Mouse (Mus musculus): ENCODE measurements around the gene Ap4m1. TPM values are rescaled to one million over a fixed set of nuclear protein-coding genes. Genes with fewer than 3 reads are reported as not detected.

Ap4m1 gene
- 10 to 100 TPM; 20.1 to 26.6 TPM for total RNA-seq (2021)

DNA sequence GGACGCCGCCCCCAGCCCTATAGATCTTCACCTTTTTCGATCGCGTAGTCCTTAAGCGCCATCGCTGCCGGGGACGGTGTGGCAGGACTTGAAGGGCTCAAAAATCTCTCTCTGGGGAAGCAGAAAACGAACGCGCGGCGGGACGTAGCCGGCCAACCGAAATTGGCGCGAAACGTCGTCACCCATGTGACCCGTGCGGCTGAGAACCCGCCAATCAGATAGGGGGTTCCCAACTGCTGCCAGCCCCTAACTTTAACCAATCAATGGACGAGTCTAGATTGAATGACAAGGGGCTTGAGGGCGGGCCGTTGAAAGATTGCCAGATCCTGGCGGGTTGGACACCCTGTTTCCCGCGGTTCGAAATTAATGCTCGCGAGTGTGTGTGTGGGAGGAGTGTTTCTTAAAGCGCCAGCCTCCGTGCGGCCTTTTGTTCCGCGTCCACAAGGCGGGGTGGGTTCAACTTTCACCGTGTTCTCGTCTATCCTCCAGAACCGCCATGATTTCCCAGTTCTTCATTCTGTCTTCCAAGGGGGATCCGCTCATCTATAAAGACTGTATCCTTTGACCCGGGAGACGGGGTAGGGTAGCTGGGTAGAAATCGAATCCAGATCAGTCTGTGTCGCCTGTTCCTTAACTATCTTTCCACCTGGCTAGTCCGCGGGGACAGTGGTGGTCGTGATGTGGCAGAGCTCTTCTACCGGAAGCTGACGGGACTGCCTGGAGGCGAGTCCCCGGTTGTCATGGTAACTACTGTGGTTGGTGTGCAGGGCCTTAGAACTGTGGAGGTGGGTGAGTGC, at the start of gene Ap4m1, which contains the start of gene Mcm7:
Ap4m1 (plus strand) TSS at position 308 of the 797 bp plus-strand sequence.
Mcm7 (minus strand) TSS at position 728 of the 797 bp plus-strand sequence.
- peak; percentile 94 to 97 for DNase-seq (ENCODE audit: low spot score in 2 of 2)
- intact Hi-C loops (cut with DNase I): loop anchor here (1.0 to 2.0 kb wide), 2 partner anchors 11 to 15 kb away; partner anchors contain the start of genes Cnpy4, Cops6 and Taf6

DNA sequence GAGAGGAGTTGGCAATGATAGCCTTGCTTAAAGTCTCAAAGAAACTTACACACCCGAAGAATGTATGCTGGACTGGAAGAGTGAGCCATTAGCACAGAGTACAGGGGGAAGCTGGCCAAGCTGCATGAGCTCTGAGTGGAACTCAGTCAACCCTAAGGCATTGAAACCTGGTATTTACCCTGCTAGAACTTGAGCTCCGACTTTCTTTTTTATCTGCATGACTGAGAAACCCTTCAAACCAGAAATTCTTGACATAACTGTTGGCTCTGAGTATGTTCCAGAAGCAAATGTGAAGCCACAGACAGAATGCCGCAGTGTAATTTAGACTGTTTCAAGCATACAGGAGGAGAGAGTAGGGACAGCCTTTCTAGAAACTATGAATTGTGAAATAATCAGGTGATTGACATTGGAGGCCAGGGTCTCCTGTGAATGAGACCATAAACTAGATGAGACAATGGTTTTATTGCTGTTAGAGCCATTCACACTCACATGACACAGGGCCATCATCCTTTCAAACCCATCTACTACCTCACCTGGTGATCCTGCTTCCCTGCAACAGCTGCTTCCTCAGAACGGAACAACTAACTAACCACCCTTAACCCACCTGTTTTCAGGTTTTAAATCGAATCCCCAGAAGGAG, 39.3 kb upstream of the Ap4m1 start:
- intact Hi-C loops (cut with DNase I): no loop called here

DNA sequence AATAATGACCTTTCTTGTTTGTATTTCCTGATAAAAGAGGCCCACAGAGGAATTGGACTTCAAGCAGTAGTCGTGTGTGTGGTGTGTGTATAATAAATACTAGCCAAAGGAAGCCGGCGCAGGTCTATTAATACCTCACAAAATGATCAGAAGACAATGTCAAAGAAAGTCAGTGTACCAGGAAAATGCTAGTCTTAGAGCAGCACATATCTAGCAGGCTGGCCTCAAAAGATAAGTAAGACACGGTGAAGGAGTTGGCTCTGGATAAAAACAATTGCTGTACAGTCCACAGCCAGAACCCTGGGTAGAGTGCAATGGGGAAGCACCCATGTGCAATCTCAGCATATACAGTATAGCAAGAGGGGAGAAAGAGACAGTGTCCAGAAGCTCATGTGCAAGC, 34.5 kb upstream of the Ap4m1 start:
- intact Hi-C loops (cut with DNase I): no loop called here
- DNase-seq (ENCODE audit: low spot score in 2 of 2): no peak

More for the DNA sequence above, 39.3 kb upstream of the Ap4m1 start:
- DNase-seq (ENCODE audit: low spot score in 2 of 2): no peak

DNA sequence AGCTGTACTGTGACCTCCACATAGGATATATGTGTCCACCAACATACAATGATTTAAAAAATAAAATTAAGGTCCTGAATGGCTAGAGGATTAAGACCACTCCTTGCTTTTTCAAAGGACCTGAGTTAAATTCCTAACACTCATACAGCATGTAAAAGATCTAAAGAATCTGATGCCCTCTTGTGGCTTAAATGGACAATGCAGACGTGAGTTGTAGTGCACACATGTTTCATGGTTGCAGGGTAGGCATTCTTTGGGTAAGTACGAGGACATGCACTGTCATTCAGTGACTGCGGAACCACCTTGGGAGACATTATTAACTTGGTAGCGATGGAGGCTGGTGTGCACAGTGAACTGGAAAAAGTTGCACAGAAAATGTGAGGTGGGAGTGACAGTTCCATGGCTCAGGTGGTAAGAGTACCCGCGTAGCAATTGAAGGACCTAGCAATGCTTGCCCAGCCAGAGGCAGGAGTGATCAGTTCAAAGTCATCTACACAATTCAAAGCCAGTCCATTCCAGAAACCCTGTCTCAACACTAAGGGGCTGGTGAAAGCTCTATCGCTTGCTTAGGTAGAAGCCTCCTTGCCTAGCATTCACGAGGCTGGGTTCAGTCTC, 33.8 kb upstream of the Ap4m1 start:
- DNase-seq (ENCODE audit: low spot score in 2 of 2): no peak
- intact Hi-C loops (cut with DNase I): no loop called here

DNA sequence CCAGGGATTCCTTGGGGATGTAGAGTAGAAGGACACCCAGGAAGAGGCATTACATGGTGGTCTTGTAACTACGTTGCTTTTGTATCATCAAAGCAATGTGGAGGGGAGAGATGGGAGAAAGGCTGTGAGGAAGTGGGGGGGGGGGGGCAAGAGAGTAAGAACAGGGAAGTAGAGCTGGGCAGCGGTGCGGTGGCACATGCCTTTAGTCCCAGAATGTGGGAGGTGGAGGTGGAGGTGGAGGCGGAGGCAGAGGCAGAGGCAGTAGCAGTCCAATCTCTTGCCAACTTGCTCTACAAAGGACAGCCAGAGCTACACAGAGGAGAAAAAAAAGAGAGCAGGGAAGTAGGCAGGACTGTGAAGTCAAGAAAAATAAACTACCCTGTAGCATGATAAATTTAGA, 33.2 kb upstream of the Ap4m1 start:
- intact Hi-C loops (cut with DNase I): no loop called here

DNA sequence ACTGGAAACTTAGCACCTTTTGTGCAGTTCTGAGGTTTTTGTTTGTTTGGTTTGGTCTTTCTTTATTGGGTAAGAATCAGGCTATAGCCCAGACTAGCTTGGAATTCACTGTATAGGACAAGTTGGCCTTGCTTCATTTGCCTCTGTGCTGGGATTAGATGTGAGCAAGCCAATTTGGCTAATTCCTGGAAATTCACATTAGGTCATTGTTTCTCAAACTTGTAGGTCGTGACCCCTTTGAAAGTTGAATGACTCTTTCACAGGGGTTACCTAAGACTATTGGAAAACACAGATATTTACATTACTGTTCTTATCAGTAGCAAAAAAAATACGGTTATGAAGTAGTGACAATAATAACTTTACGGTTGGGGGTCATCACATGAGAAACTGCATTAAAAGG, 17.4 kb upstream of the Ap4m1 start:
- intact Hi-C loops (cut with DNase I): loop anchor here (2.0 kb wide), 1 partner anchor 38 kb away; the partner anchor contains the start of gene Zscan21
- DNase-seq (ENCODE audit: low spot score in 2 of 2): no peak

More for the DNA sequence above, 33.2 kb upstream of the Ap4m1 start:
- DNase-seq (ENCODE audit: low spot score in 2 of 2): no peak

DNA sequence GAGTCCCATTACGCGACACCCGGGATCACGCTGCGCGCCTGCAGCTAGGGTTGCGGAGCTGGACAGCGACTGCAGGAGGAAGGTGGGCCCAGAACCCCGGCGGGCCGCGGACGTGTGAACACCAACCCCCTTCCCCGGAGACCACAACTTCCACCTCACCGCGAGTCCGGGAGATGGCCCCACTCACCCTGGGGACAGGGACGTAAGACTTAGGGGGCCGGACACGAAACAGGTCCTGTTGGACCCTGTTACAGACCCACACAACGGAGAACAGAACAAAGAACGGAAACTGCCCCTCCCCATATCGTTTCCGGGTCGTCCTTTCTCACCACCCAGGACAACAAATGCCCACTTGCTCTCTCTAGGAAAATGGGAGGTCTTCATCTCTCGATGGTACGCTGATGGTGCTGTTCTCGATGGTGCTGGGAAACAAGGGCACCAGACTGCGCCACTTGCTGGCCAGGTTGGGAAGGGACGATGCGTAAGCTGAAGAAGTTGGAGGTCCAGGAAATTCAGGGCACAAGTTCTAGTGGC, 16.3 kb upstream of the Ap4m1 start, which contains the start of gene Zfp113:
Zfp113 (minus strand) TSS at position 302 of the 534 bp plus-strand sequence.
- intact Hi-C loops (cut with DNase I): loop anchor here (1.0 to 5.0 kb wide), 3 partner anchors 39 to 268 kb away; partner anchors contain the start of gene Zscan21
- DNase-seq (ENCODE audit: low spot score in 2 of 2): peak; percentile 89 to 90

DNA sequence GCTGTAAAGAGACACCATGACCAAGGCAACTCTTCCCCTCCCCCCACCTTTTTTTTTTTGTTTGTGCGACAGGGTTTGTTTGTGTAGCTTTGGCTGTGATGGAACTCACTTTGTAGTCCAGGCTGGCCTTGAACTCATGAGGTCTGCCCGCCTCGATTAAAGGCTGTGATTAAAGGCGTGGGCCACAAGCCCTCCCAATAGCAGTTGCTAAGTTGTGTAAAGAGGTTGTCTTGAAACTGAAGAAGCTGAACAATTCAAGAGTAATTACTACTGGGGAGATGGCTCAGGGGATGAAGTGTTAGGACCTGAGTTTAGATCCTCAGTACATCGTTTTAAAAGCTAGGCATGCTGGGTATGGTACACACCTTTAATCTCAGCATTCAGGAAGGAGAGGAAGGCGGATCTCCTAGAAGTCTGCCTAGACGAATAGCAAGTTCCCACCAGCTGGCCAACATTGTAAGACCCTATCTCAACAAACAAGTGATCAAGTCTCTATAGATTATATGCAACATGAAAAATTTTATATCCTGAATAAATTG, 11.5 kb upstream of the Ap4m1 start:
- intact Hi-C loops (cut with DNase I): no loop called here
- no peak for DNase-seq (ENCODE audit: low spot score in 2 of 2)

DNA sequence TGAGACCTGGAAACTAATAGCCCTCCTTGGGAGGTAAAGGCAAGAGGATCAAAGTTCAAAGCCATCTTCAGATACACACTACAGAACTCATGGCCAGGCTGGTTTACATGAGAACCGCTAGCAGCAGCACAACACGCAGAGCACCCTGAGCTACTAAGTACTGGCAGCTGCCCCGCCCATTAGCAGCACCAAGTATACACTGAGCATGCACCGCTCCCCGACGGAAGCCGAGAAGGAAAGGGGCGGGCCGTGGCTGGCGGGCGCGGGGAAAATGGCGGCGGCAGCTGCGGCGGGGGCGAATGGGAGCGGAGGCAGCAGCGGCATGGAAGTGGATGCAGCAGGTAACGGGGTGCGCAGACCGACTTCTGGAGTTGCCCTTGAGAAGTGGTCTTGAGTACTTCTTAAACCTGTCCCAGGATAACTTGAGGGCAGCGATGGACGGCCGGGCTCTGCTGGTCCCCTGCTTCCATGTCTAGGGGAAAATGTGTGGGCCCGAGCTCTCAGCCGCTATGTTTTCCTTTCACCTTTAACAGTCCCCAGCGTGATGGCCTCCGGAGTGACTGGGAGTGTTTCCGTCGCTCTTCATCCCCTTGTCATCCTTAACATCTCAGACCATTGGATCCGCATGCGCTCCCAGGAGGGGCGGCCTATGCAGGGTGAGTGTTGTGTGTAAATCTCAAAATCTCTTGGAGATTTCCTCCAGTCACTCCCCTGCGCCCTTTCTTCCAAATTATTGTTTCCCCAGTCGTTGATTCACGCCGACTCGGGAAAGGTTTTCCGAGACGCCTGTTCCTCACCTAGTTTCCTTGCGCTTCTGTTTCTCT, 10.7 kb upstream of the Ap4m1 start, which contains the start of gene Cops6:
Cops6 (plus strand) TSS at position 230 of the 824 bp plus-strand sequence.
- peak; percentile 96 to 97 for DNase-seq (ENCODE audit: low spot score in 2 of 2)
- intact Hi-C loops (cut with DNase I): loop anchor here (1.0 kb wide), 2 partner anchors 10 to 374 kb away; partner anchors contain the start of genes Mepce and Zcwpw1

DNA sequence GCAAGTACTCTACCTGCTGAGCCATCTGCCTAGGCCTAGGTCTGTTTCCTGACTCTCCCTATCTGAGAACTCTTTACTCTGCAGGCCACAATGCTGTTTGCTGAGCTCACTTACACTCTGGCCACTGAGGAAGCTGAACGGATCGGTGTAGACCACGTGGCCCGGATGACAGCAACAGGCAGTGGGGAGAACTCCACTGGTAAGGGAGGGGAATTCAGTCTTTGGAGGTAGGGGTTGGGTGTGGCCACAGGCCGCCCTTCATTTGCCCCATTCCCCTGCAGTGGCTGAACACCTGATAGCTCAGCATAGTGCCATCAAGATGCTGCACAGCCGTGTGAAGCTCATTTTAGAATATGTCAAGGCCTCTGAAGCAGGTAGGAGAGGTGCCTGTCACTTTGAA, 8.8 kb upstream of the Ap4m1 start:
- intact Hi-C loops (cut with DNase I): no loop called here
- DNase-seq (ENCODE audit: low spot score in 2 of 2): no peak

DNA sequence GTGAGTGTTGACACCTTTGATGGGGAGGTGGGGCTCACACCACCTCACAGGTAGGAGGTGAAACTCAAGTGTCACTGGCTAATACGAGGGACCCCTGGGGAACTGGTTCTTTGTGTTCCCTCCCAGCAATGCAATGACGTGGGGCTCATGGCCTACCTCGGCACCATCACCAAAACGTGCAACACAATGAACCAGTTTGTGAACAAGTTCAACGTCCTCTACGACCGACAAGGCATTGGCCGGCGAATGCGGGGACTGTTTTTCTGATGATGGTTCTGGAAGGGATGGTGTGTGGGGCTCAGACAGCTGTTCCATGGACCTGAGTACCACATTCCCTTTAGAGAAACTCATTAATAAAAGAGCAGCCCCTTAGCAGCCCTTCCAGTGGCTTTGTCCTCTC, 8.2 kb upstream of the Ap4m1 start:
- DNase-seq (ENCODE audit: low spot score in 2 of 2): no peak
- intact Hi-C loops (cut with DNase I): no loop called here

DNA sequence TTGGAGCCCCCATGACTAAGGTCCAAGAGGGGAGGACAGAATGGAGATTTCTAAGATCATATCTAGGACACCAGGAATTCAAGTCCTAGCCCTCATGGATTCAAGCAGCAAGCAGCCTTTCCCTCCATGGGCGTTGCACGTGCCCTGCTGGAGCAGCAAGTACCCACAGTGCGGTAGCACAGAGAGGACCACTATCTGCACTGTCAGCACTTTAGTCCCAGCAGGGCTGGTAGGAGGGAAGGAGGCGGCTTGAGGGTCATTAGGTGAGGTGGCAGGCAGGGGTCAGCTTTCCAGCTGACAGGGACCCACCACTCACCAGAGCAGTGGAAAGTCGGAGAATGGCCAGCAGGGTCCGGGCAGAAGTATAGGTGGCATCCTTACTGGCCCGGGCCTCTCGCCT, 6.2 kb upstream of the Ap4m1 start:
- no peak for DNase-seq (ENCODE audit: low spot score in 2 of 2)
- intact Hi-C loops (cut with DNase I): no loop called here

DNA sequence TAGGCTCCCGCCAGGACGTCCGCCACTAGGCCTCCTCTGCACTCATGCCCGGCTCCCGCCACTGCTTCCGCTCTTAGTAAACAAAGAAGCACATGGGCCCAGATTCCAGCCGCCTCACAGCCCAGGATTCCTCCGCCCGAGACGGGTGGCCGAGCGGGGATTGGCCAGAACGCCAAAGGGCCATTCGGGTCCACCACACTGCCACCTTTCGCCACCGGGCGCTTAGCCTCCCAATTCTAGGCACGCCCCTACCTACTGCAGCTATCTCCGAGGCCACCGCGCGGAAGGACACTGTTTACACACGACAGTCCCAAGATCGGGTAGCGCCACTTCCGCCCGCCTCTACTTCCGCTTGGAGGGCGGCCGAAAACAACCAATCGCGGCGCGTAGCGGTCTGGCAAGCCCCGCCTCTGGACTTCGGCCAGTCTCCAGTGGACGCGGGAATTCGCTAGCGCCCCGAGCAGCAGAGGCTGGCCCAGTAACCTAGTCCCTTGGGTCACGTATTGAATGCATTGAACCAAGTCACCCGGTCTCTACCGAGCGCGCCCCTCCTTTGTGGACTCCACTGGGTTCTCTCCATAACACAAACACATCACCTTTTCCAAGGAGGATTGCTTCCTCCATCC, 753 bp upstream of the Ap4m1 start:
- intact Hi-C loops (cut with DNase I): loop anchor here (1.0 kb wide), 1 partner anchor 10 kb away; the partner anchor contains the start of gene Cops6
- DNase-seq (ENCODE audit: low spot score in 2 of 2): peak; percentile 95

DNA sequence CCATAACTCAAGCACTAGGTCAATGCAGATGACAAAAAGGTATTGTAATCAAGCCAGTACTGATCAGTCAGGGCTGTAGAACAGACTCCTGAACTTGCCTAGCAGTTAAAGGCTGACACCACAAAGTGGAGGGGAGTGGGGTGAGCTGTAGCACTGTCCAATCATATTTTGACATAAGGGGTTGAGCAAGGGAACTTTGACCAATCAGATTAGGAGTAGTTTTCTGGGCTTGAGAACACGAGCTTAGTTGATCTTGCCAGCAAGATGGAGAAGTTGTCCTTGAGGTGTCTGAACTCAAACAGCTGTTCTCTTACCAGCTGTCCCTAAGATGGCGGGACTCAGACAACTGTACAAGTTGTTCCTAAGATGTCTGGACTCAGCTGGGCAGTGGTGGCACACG, 1.4 kb downstream of the Ap4m1 start:
- intact Hi-C loops (cut with DNase I): loop anchor here (2.0 kb wide), 1 partner anchor 14 kb away; the partner anchor contains the start of genes Cnpy4 and Taf6
- no peak for DNase-seq (ENCODE audit: low spot score in 2 of 2)

DNA sequence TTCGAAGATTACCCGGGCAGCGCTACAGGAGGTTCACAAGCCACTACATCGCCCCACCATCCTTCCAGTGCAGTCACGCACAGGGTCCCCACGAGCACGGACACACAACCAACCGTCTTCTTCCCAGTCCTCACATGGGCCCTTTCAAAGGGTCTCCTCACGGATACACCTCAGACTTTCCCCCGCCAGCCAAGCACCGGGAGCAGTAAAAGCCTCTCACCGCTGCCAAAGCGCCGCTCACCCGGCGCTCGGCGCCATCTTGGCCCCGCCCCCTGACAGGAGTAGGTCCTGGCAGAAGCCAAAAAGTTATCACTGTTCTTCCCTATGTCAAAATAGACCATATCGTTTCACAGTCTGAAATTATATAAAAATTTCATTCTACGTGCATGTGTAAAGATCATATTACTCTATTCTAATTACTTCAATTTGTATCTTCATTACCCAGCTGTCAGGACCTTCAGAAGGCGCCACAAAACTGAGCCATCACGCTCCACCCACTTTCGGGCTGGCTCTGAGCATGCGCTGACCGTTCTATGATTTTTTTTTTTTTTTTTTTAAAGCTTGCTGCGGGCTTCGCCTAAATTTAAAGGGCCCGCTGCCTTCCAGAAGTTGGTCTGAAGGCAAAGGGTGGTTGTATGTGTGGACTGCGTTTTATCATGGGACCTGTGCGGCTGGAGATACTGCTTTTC, 15.3 kb downstream of the Ap4m1 start, which contains the start of the genes Taf6 and Cnpy4:
Taf6 (minus strand) TSS at position 502 of the 689 bp plus-strand sequence.
Cnpy4 (plus strand) TSS at position 536 of the 689 bp plus-strand sequence.
- DNase-seq (ENCODE audit: low spot score in 2 of 2): peak; percentile 78
- intact Hi-C loops (cut with DNase I): loop anchor here (2.0 kb wide), 1 partner anchor 14 kb away; the partner anchor contains the start of genes Ap4m1 and Mcm7

DNA sequence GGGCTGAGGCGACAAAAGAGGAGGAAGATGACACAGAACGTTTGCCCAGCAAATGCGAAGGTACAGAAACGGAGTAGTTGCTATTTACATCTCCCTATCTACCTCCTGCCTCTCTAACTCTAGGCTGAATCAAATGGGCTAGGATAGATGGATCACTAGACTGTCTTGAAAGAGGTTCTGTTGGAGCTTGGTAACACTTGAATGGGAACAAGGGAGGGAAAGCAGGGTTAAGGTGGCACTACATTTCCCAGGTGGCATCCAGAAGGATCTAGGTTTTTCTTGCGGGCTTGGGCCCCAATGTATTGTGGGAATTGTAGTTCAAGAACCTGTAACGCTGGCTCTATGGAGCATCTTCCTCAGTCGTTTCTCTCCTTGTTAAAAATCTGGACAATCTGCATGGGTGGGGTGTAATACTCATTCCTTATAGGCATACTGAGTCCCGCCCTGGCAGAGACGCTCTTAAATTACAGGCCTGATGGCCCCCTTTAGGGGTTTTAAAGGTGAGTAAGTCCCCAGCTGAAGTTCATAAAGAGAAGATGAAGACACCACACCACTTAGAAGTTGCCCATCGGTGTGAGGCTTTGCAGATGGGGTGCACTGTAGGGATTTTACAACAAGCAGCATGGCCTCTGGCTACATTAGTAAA, 16.0 kb downstream of the Ap4m1 start:
- intact Hi-C loops (cut with DNase I): loop anchor here (2.0 kb wide), 1 partner anchor 15 kb away; the partner anchor contains the start of genes Ap4m1 and Mcm7
- peak; percentile 67 to 70 for DNase-seq (ENCODE audit: low spot score in 2 of 2)
